Mouse (Mus musculus): ENCODE data around the gene Hoxb7. TPM values are rescaled to one million over a fixed set of nuclear protein-coding genes. Genes with fewer than 3 reads are reported as not detected.
A peak's percentile ranks its signal among the peaks of the same experiment; 100 is the strongest.

The Hoxb7 gene
- polyA plus RNA-seq, 1 experiment from 2014 or later, result 56.1 TPM

DNA sequence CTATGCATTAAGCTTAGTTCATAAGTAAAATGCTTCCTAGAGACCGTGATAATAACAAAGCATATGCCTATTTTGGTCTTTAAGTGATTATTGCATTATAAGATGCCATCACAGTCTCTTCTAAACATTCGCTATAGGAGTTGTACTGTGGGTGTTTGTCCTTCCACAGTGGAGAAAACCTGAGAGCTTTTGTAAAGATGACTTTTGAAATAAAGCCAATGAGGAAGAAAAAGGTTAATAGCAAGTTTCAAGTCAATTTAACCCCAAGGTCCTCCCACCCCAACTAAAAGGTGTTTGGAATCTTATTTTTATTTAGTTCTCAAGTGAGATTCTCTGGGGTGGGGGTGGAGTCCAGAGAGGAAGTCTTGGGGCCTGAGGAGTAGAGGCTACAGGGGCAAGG lies 26.7 kb downstream of the Hoxb7 start:
- Histone ChIP-seq H3K4me3 (replicated peaks; ENCODE audit: low read depth, low read length) (peak overlapping the region; percentile 83), H3K9ac (ENCODE audit: low read depth, low read length) (peak overlapping the region; percentile 98)
- 37% methylated on average over 2 of the region's 2 CpGs for WGBS

DNA sequence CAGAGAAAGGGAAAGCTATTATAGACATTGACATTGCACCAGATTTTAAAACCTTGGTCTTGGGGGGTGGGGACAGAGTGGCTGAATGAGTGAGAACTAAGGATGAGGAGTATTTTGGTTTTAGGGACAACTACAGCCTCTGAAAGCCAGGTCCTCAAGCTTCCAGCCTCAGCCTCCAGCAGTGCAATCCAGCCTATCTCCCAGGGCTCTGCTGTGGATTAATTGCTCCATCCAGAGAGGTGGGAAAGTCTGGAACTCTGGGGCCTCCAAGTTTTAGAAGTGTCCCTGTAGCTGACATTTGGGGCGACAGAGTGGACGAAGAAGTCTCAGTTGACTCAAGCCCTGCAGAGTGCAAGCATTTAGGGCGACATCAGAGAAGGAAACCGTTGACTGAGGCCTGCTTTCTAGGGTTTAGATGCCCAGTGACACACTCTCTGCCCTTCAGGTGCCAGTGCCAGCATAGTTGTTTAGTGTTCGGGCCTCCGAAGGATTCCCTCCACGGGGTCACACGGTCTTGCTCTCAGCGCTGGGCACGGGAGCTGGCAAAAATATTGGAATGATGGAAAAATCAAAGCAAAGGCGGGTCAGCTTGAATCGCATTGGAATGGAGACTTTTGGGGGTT lies 27.5 kb downstream of the Hoxb7 start:
- DNase-seq (ENCODE audit: low spot score), result no peak
- no peak for TF ChIP-seq CTCF (IDR thresholded peaks at IDR 0.05; ENCODE audit: low read depth)
- WGBS, result 11% methylated on average over 12 of the region's 12 CpGs

More for the DNA sequence above, 26.7 kb downstream of the Hoxb7 start:
- no peak for DNase-seq (ENCODE audit: low spot score)
- TF ChIP-seq CTCF (IDR thresholded peaks at IDR 0.05; ENCODE audit: low read depth), result no peak
- peak overlapping the region; percentile 96 for H3K4me2 ChIP-seq (ENCODE audit: low read length)
- no peaks in the 10 kb centered on the region for H3K27me3 ChIP-seq (ENCODE audit: insufficient read depth, low read length)
- no peaks in the 10 kb centered on the region for H3K9me3 ChIP-seq (replicated peaks; ENCODE audit: low read length)
- ATAC-seq (replicated peaks; ENCODE audit: low FRiP score, low read depth), result no peak
- H3K4me1 ChIP-seq (replicated peaks; ENCODE audit: insufficient read depth, low read length), result peaks cover 33% of the 10 kb centered on the region
- H3K27ac ChIP-seq, result peak overlapping the region; percentile 99
- H3K36me3 ChIP-seq (ENCODE audit: insufficient read depth, low read length), result no peaks in the 10 kb centered on the region

DNA sequence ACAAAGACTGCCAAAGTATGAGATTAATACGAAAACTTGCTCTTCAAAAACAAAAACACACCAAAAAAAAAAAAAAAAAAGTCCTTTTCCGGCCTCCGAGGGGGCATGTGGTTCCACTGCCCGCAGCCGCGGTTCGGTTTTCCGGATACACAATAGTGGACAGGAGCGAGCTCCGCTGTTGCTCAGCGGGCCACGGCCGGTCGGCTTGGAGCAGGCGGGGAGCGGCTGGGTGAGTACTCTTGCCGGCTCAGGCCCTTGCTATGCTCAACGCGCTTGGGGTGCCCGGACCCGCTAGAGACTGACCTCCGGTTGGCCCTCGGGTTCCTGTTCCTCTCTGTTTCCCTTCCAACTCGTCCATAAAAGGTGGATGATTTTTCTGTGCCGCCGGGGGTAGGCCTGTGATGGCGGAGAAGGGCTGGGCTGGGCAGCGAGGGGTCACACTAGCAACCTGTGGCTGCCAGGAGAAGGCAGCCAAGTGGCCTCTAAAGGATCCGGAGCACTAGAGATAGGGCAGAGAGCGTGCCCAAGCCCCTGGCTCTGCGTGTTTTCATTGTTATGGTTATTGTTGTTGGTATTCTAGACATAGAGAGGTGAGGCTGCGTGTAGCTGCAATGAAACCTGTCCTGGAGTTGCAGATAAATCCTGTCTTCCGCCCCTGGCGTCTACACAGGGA lies 28.4 kb downstream of the Hoxb7 start:
- Histone ChIP-seq H3K4me1 (replicated peaks; ENCODE audit: insufficient read depth, low read length) (peaks cover 24% of the 10 kb centered on the region), H3K36me3 (ENCODE audit: insufficient read depth, low read length) (no peaks in the 10 kb centered on the region), H3K27me3 (ENCODE audit: insufficient read depth, low read length) (no peaks in the 10 kb centered on the region), H3K4me2 (ENCODE audit: low read length) (peak overlapping the region; percentile 96), H3K9ac (ENCODE audit: low read depth, low read length) (peak overlapping the region; percentile 98), H3K9me3 (replicated peaks; ENCODE audit: low read length) (no peaks in the 10 kb centered on the region), H3K27ac (peak overlapping the region; percentile 99), H3K4me3 (replicated peaks; ENCODE audit: low read depth, low read length) (peak overlapping the region; percentile 83)
- DNase-seq (ENCODE audit: low spot score) (no peak), ATAC-seq (replicated peaks; ENCODE audit: low FRiP score, low read depth) (no peak)
- TF ChIP-seq CTCF (IDR thresholded peaks at IDR 0.05; ENCODE audit: low read depth), result 0 out of 2 replicates have a peak, but pooled peaks have one; percentile 3
- 4% methylated on average over 34 of the region's 34 CpGs for WGBS

More for the DNA sequence above, 27.5 kb downstream of the Hoxb7 start:
- H3K36me3 ChIP-seq (ENCODE audit: insufficient read depth, low read length), result no peaks in the 10 kb centered on the region
- peak overlapping the region; percentile 83 for H3K4me3 ChIP-seq (replicated peaks; ENCODE audit: low read depth, low read length)
- H3K9ac ChIP-seq (ENCODE audit: low read depth, low read length), result peak overlapping the region; percentile 98
- ATAC-seq (replicated peaks; ENCODE audit: low FRiP score, low read depth), result no peak
- peak overlapping the region; percentile 99 for H3K27ac ChIP-seq
- H3K27me3 ChIP-seq (ENCODE audit: insufficient read depth, low read length), result no peaks in the 10 kb centered on the region
- peaks cover 30% of the 10 kb centered on the region for H3K4me1 ChIP-seq (replicated peaks; ENCODE audit: insufficient read depth, low read length)
- no peaks in the 10 kb centered on the region for H3K9me3 ChIP-seq (replicated peaks; ENCODE audit: low read length)
- peak overlapping the region; percentile 96 for H3K4me2 ChIP-seq (ENCODE audit: low read length)

DNA sequence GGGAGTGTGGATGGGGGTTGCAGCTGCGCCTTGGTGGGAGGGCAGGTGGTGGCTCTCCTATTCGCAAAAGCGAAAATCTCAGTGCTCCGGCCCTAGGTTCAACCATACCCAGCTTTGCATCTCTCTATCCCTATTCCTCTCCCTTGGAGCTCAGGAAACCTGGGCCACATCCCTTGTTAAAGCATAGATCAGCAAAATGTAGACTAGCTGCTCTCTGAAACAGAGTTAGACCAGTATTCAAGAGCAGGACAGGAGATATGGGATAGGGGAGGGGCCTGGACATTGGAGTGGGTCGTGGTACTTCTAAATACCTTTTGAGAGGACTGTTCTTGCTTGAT lies 28.9 kb downstream of the Hoxb7 start:
- peak overlapping the region; percentile 96 for H3K4me2 ChIP-seq (ENCODE audit: low read length)
- peaks cover 19% of the 10 kb centered on the region; the same call in 1 of the 2 replicates for H3K4me1 ChIP-seq (replicated peaks; ENCODE audit: insufficient read depth, low read length)
- 0 out of 2 replicates have a peak, but pooled peaks cover 4% of the 10 kb centered on the region for H3K36me3 ChIP-seq (ENCODE audit: insufficient read depth, low read length)
- no peaks in the 10 kb centered on the region for H3K27me3 ChIP-seq (ENCODE audit: insufficient read depth, low read length)
- WGBS, result 18% methylated on average over 5 of the region's 5 CpGs
- H3K27ac ChIP-seq, result peak overlapping the region; percentile 99
- no peaks in the 10 kb centered on the region for H3K9me3 ChIP-seq (replicated peaks; ENCODE audit: low read length)
- no peak for ATAC-seq (replicated peaks; ENCODE audit: low FRiP score, low read depth)
- no peak for DNase-seq (ENCODE audit: low spot score)
- TF ChIP-seq CTCF (IDR thresholded peaks at IDR 0.05; ENCODE audit: low read depth), result no peak
- peak overlapping the region; percentile 98 for H3K9ac ChIP-seq (ENCODE audit: low read depth, low read length)
- peak overlapping the region; percentile 83 for H3K4me3 ChIP-seq (replicated peaks; ENCODE audit: low read depth, low read length)

DNA sequence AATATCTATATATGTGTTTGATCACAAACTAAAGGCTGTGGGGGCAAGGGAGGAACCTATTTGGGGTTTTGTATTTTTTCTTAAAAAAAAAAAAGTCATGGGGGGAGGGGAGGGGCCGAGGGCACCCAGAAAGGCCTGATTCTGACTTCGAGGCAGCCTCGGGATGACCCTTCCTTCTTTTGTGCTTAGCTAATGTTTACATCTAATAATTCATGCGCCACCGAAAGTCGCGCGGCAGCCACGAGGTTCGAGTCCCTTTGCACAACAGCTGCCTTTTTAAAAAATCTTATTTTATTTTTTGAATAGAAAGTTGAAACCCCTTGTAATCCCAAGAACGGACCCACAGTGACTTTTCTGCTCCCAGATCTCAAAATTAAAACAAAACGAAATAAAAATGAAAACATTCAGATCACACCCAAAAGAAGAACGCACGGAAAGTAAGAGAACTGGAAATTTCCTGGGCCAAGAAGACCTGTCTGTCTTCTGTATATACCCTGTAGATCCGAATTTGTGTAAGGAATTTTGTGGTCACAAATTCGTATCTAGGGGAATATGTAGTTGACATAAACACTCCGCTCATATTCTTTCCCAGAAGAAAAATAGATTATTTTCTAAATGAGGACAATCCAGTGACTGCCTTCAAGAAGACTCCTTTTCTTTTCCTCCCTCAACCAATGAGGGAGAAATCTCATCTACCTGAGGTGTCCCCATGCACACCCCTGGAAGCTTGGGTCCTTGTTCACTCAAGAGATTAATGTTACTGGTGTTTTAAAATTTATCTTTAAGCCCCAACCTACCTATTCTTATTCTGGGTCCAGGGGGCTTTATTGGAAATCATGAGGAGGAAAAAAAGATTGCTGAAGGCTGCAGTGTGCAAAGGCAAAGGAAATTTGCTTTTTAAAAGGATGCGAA lies 30.5 kb downstream of the Hoxb7 start:
- no peak for DNase-seq (ENCODE audit: low spot score)
- H3K36me3 ChIP-seq (ENCODE audit: insufficient read depth, low read length), result 0 out of 2 replicates have a peak, but pooled peaks cover 7% of the 10 kb centered on the region
- peak overlapping the region; percentile 83 for H3K4me3 ChIP-seq (replicated peaks; ENCODE audit: low read depth, low read length)
- H3K27ac ChIP-seq, result peak overlapping the region; percentile 99
- H3K4me2 ChIP-seq (ENCODE audit: low read length), result peak overlapping the region; percentile 96
- TF ChIP-seq CTCF (IDR thresholded peaks at IDR 0.05; ENCODE audit: low read depth), result no peak
- WGBS, result 15% methylated on average over 18 of the region's 18 CpGs
- no peak for ATAC-seq (replicated peaks; ENCODE audit: low FRiP score, low read depth)
- no peaks in the 10 kb centered on the region for H3K27me3 ChIP-seq (ENCODE audit: insufficient read depth, low read length)
- peak overlapping the region; percentile 98 for H3K9ac ChIP-seq (ENCODE audit: low read depth, low read length)
- H3K4me1 ChIP-seq (replicated peaks; ENCODE audit: insufficient read depth, low read length), result peaks cover 16% of the 10 kb centered on the region; the same call in 1 of the 2 replicates
- H3K9me3 ChIP-seq (replicated peaks; ENCODE audit: low read length), result no peaks in the 10 kb centered on the region

Measured in kidney, postnatal 0 days (tissue).